Mouse (Mus musculus): ENCODE measurements at regions not wholly inside any gene's neighbourhood (a gene's known extent, or its start where the extent isn't known, plus 50 kb on each side); places are given as distances from the start of the nearest gene placed in this dataset.

DNA sequence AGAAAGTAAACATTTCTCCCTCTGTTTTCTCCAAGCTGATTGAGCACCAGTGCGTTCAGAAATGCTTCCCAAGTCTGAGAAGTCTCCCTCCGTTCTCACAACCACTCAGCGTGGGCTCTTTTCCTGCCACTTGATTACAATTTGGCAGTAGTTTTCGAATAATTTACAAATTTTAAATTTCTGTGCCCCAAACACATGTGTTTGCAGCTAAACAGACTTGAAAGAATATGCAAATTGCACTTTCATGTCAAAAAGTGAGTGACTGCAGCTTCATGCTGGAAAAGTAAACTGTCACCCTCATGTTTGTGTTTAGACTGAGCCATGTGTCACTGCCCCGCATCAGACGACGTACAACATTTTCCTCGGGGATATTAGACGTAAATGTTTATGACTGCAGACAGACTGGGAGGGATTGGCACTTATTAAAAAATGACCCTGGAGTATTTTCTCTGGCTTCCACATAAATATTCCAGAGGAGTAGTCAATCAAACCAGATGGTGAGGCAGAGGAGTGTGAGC lies 70.6 kb upstream of the Six2 start:
- no peak for DNase-seq

DNA sequence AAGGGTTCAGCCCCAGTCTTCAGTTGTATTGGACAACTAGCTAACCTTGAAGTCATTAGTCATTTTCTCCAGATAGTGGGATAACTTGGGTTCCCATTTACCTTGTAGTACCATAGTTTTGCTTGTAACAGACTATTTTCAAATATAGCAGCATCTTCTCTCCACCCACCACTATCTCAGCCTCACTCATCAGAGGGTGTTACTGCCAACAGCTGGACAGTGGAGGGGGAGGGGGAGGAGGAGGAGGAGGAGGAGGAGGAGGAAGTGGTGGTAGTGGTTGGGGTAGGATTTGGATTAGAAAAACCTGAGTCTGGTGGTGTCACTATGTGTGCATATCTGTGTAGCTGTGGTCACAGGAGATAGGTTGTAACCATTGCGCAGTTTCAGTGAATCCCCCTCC lies 69.6 kb upstream of the Six2 start:
- no peak for DNase-seq

DNA sequence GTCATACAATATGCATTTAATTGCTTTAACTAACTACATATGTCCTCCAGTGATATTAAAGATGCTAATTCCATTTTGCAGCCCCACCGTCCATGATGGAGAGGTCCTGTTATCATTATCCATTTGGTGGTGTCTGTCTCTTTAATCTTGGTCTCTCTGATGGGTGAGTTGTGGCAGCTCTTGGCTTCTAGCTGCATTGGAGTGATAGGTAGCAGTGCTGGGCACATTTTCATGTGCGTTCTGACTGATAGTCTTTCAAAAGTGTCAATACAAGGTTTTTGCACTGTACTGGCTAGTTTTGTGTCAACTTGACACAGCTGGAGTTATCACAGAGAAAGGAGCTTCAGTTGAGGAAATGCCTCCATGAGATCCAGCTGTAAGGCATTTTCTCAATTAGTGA lies 67.5 kb upstream of the Six2 start:
- DNase-seq = no peak

DNA sequence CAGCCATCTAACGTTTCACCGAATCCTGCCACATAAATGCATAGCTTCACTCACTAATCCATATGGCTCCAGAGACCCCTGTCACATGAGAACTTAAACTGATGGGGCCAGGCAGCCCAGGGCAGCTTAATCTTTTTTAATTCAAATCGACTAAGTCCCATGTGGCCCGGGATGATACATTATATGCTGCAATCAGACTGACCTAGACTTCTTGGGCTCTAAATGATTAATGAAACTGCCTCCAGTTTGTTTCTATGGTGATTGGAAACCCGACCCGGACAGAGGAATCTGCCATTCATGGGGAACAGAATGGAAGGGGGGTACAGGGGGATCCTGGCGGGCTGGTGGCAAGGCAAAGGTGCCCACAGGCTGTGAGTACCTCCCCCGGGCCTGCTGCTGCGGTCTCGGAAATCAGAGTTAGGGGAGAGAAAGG lies 60.6 kb upstream of the Six2 start:
- no peak for DNase-seq

DNA sequence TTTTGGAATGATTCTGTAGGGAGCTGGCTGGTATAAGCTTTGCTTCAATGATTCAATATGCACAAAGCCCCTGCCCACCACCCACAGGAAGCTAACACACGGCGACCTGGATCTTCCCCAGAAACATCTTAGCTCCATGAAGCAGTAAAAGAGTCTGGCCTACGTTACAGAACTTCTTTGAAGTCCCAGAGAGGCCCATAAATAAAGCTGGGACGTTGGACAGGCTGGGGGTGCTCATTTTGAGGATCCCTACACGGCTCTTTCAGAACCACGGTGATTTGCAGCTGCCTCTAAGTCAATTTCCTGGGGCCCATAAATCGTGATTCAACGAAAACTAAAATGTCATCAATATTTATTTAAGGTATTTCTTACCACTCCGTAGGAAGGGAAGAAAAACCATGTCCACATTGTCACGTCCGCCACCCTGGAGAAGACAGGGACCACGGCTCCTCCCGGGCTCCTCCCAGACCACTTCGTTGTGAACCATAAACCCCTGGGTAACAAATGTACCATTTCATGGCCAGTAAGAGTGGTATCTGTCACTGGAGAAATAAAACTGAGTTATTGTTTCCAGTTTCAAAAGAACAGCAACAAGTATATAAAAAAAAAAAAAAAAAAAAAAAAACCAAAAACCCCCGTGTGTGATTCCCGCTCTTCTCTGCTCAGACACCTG lies 60.0 kb upstream of the Six2 start:
- DNase-seq = no peak
